Mouse (Mus musculus) small intestine, adult 2 months (tissue): ENCODE measurements around the gene Adamts13.

Experiments
- CTCF ChIP-seq: fragments of 200-500 bp; IDR thresholded peaks from 2 replicates; pipeline ENCODE4 v1.5.1; 2012; ENCODE audit warnings: low read depth, mild to moderate bottlenecking, control low read depth, inconsistent platforms, low read length, moderate library complexity, mixed read lengths; ENCODE audit not compliant: insufficient replicate concordance, insufficient read length; ENCODE audit errors: extremely low read depth
- POLR2A ChIP-seq: fragments of 200-500 bp; IDR thresholded peaks from 2 replicates; pipeline ENCODE4 v1.6.1; 2012; ENCODE audit warnings: low read depth, mild to moderate bottlenecking, control low read depth, inconsistent platforms, low read length, moderate library complexity

DNA sequence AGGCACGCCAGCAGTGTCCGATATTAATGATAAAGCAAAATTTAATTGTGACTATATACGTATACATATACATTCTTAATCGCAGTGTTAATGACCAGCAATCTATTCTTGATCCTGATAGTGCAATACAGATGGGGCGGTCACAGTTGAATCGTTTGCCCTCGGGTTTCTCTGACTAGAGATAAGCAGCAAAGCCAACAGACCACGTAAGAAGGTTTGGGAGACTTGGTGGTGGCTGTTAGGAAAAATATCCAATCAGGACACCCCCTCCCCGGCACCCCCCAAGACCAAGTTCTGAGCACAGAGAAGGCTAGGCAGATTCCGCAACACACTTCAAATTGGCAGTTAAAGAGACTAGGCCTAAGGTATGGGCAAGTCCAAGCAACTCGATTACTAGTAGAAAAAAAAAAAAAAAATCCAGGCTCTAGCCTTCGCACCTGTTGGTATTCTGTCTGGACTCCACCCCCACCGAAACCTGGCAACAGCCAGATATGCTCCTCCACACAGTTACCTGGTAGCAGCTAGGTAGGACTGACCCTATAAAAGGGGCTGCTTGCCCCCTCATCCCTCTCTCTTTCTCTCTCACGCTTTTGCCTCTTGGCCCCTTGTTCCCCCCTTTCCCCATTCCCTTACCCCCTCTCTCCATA, 8.4 kb upstream of the Adamts13 start:
- TF ChIP-seq POLR2A (no peak), CTCF (no peak)
